Mouse (Mus musculus) cerebellum, adult 8-10 months (tissue): ENCODE data around the gene Tecpr2.

Experiments used
- DNase-seq: peaks from one replicate; pipeline ENCODE4 v3.0.0; 2022

Gene Tecpr2

GRCm38 (mm10) chr12:111009615-111010257 lies 120.7 kb downstream of the Tecpr2 start:
- DNase-seq = no peak

- no peak for DNase-seq
These were observed 127.7 kb downstream of the Tecpr2 start for GRCm38 (mm10) chr12:111016807-111017206.

- no peak for DNase-seq
These were observed 129.0 kb downstream of the Tecpr2 start for GRCm38 (mm10) chr12:111018068-111018467.

- DNase-seq = no peak
These were observed 130.0 kb downstream of the Tecpr2 start for GRCm38 (mm10) chr12:111019086-111019485.

GRCm38 (mm10) chr12:111021138-111021537 lies 132.1 kb downstream of the Tecpr2 start:
- no peak for DNase-seq

GRCm38 (mm10) chr12:111021577-111021976 lies 132.5 kb downstream of the Tecpr2 start:
- no peak for DNase-seq
